Mouse (Mus musculus) heart, postnatal 0 days (tissue): Measurements from ENCODE around the gene Cdh13.

ENCODE experiments used
- CTCF ChIP-seq: IDR thresholded peaks from 2 replicates; pipeline ENCODE4 v1.5.1; 2016; ENCODE audit warnings: antibody characterized with exemption, control low read depth, low read depth
- EP300 ChIP-seq: IDR thresholded peaks from 2 replicates; pipeline ENCODE4 v1.6.1; 2016; ENCODE audit warnings: antibody characterized with exemption, low read depth

- TF ChIP-seq EP300, result no peak
- no peak for TF ChIP-seq CTCF
These were observed 1074.6 kb downstream of the Cdh13 start for GRCm38 (mm10) chr8:119358175-119358574.
